Mouse (Mus musculus) cortical plate, adult 2 months (tissue): ENCODE data around the gene Vps37b. TPM values are rescaled to one million over a fixed set of nuclear protein-coding genes. Genes with fewer than 3 reads are reported as not detected.

Experiments
- H3K27ac ChIP-seq: fragments of 200-500 bp; 2 replicates; pipeline ENCODE4 v1.5.1; 2012; ENCODE audit warnings: low read length, control low read depth, inconsistent platforms; ENCODE audit not compliant: insufficient read depth
- H3K4me1 ChIP-seq: fragments of 200-500 bp; 2 replicates; pipeline ENCODE4 v1.6.1; 2011; ENCODE audit warnings: low read length; ENCODE audit not compliant: control insufficient read depth, insufficient read depth
- H3K4me3 ChIP-seq: fragments of 200-500 bp; 2 replicates; pipeline ENCODE4 v1.5.1; 2011; ENCODE audit warnings: mild to moderate bottlenecking, low read length, control low read depth; ENCODE audit not compliant: insufficient read depth
- CTCF ChIP-seq: fragments of 200-500 bp; IDR thresholded peaks from 2 replicates; pipeline ENCODE4 v1.5.1; 2011; ENCODE audit warnings: mild to moderate bottlenecking, control low read depth, low read length; ENCODE audit not compliant: insufficient read depth; ENCODE audit errors: extremely low read depth
- POLR2A ChIP-seq: fragments of 200-500 bp; IDR thresholded peaks from 2 replicates; pipeline ENCODE4 v1.6.1; 2011; ENCODE audit warnings: mild to moderate bottlenecking, low read length, control low read depth; ENCODE audit not compliant: insufficient read depth; ENCODE audit errors: extremely low read depth
- polyA plus RNA-seq: library from polyadenylated mRNA; depleted of rRNA; stranded (reverse); fragments of >200 nt; gene quantifications from 2 replicates; pipeline ENCODE4 v1.2.3, GENCODE M21; 2012

The Vps37b gene
- polyA plus RNA-seq, 1 experiment: 48.4 TPM

DNA sequence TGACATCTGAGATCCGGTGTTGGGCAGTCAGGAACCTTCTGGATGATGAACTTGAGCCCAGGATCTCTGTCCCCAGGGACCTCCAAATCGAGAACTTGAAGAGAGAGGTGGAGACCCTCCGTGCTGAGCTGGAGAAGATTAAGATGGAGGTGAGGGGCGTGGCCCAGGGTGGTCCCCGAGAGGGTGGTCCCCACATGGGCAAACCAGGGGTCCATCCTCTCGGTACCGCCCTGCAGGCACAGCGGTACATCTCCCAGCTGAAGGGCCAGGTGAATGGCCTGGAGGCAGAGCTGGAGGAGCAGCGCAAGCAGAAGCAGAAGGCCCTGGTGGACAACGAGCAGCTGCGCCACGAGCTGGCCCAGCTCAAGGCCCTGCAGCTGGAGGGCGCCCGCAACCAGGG is 35.4 kb downstream of the Vps37b start:
- Histone ChIP-seq H3K27ac (no peak overlapping the region), H3K4me1 (peaks cover 4% of the 10 kb centered on the region), H3K4me3 (no peak overlapping the region)
- TF ChIP-seq POLR2A (no peak), CTCF (no peak)

DNA sequence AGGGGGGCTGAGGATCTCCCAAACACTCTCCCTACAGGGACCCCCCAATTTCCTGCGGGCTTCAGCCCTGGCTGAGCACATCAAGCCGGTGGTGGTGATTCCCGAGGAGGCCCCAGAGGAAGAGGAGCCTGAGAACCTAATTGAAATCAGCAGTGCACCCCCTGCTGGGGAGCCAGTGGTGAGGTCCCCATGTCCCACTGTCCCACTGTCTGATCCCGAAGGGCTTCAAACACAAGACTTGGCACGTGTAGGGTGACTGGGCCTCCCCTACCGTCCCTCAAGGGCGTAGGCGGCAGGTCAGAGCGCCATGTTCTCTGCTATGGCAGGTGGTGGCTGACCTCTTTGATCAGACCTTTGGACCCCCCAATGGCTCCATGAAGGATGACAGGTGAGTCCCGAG is 35.9 kb downstream of the Vps37b start:
- Histone ChIP-seq H3K4me1 (peaks cover 4% of the 10 kb centered on the region), H3K27ac (no peak overlapping the region), H3K4me3 (no peak overlapping the region)
- no peak for TF ChIP-seq POLR2A
- no peak for TF ChIP-seq CTCF

DNA sequence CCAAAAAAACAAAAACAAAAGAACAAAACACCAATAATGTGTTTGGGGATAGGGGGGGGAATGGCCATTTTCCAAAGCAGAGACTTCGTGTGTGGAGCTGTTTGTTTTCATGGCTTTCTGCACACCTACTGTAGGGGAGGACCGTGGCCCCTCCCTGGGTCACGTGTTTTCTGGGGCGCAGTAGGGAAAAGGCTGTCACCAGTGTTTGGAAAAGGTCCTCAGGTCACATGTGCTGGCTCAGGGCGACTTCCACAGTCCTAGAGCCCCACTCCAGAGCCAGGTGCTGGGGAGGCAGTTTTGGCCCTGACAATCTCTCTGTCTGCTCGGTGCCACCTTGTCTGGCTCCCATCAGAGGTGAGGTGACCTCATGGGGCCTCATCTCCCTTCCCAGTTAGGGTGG is 36.7 kb downstream of the Vps37b start:
- Histone ChIP-seq H3K4me3 (no peak overlapping the region), H3K4me1 (peaks cover 4% of the 10 kb centered on the region), H3K27ac (no peak overlapping the region)
- TF ChIP-seq CTCF (no peak), POLR2A (no peak)

DNA sequence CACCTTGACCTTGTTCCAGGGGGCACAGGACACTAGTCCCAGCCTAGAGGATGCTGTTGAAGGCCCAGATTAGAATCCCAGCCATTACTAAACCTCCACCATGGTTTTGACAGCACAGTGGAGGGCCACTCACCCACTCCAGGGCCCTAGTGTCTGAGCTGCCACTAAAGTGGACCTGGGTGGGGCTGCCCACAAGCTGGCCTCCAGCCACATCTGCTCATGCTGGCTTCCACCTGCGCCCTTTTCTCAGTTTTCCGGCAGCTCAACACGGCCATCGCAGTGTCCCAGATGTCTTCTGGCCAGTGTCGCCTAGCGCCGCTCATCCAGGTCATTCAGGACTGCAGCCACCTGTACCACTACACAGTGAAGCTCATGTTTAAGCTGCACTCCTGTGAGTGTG is 37.6 kb downstream of the Vps37b start:
- no peak overlapping the region for H3K27ac ChIP-seq
- H3K4me3 ChIP-seq: no peak overlapping the region
- H3K4me1 ChIP-seq: peaks cover 4% of the 10 kb centered on the region
- no peak for TF ChIP-seq CTCF
- no peak for TF ChIP-seq POLR2A

DNA sequence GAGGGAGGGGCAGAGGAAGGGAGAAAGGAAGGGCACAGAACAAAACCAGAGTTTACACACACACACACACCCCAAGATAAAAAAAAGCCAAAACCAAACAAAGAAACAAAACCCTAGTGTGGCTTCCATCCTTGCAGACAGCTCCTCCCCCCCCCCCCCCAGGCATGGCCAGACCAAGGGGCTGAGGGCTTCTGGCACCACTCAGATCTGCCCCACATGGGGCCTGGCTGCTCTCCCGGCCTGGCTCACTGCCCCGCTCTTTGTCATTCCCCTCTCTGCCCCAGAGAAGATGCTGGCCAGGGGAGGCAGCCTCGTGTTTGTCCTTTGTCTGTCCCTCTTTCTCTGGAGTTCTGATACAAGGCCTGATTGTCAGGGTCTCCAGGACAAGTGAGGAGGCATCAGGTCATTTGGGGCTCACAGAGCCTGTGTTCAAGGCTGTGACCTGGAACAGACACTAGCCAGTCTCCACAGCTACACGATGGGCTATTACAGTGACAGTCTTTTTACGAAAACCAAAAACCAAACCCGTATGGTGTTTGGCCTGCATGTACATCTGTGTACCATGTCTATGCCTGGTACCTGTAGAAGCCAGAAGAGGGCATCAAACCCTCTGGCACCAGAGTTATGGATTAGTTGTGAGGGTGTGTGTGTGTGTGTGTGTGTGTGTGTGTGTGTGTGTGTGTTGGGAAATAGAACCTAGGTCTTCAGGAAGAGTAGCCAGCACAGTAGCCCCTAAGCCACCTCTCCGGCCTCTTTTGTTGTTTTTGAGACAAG is 38.6 kb downstream of the Vps37b start:
- Histone ChIP-seq H3K4me3 (no peak overlapping the region), H3K27ac (no peak overlapping the region), H3K4me1 (peaks cover 4% of the 10 kb centered on the region)
- TF ChIP-seq CTCF (no peak), POLR2A (no peak)

DNA sequence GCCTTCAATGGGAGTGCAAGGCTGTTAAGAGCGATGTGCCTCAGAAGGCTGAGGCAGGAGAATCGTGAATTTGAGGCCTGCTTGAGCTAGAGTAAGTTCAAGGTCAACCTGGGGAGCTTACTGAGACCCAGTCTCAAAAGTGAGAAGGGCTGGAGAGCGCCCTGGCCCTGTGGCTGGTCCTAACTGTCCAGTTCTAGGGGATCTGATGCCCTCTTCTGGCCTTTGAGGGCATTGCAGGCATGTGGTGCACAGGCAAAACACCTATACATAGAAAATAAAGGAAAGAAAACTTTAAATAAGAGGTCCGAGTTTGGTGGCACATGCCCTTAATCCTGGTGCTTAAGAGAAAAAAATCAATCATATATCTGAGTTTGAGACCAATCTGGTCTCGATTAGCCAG is 39.3 kb downstream of the Vps37b start:
- peaks cover 3% of the 10 kb centered on the region for H3K4me1 ChIP-seq
- H3K4me3 ChIP-seq: no peak overlapping the region
- TF ChIP-seq POLR2A (no peak), CTCF (peak; percentile 86)
- H3K27ac ChIP-seq: peak overlapping the region; percentile 6; the same call in 1 of the 2 replicates

DNA sequence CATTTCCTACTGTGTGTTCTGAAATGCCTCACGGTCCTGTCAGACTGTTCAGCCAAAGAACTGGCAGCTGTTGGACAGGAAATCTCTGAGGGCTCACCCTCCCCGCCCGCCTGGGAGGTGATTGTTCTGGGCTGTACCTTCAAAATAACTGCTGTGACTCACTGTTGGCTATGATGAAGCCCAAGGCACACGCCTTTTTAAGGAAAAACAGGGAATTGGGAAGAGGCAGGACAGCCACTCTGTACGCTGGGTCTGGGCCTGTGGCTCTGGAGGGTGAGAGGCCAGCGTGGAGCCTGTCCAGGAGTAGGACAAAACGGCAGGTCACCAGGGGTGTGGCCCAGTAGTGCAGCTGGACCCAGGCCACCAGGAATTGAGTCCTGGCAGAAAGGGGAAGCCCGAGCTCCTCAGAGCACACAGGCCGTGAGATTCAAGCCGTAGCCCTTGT is 39.9 kb downstream of the Vps37b start:
- TF ChIP-seq POLR2A (no peak), CTCF (no peak)
- Histone ChIP-seq H3K4me3 (no peak overlapping the region), H3K4me1 (0 out of 2 replicates have a peak, but pooled peaks cover 2% of the 10 kb centered on the region), H3K27ac (peak overlapping the region; percentile 80; the same call in 1 of the 2 replicates)

DNA sequence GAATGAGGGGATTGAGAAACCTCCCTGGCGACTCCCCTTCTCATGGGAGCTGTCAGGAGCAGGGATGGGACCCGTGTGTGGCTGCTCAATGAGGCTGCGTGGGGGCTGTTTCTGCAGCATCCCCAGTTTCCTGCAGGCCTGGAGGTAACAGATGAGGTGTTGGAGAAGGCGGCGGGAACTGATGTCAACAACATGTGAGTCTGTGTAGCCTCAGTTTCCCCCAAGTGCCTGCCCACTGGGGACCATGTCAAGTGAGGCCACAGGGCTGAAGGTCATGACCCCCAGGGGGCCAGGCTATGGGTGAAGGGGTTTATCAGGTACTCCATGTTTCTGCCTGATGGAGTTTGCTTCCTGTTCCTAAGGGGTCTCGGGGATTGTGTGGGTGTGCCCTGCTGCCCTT is 40.7 kb downstream of the Vps37b start:
- Histone ChIP-seq H3K4me1 (0 out of 2 replicates have a peak, but pooled peaks cover 2% of the 10 kb centered on the region), H3K27ac (no peak overlapping the region), H3K4me3 (no peak overlapping the region)
- TF ChIP-seq CTCF (no peak), POLR2A (no peak)

DNA sequence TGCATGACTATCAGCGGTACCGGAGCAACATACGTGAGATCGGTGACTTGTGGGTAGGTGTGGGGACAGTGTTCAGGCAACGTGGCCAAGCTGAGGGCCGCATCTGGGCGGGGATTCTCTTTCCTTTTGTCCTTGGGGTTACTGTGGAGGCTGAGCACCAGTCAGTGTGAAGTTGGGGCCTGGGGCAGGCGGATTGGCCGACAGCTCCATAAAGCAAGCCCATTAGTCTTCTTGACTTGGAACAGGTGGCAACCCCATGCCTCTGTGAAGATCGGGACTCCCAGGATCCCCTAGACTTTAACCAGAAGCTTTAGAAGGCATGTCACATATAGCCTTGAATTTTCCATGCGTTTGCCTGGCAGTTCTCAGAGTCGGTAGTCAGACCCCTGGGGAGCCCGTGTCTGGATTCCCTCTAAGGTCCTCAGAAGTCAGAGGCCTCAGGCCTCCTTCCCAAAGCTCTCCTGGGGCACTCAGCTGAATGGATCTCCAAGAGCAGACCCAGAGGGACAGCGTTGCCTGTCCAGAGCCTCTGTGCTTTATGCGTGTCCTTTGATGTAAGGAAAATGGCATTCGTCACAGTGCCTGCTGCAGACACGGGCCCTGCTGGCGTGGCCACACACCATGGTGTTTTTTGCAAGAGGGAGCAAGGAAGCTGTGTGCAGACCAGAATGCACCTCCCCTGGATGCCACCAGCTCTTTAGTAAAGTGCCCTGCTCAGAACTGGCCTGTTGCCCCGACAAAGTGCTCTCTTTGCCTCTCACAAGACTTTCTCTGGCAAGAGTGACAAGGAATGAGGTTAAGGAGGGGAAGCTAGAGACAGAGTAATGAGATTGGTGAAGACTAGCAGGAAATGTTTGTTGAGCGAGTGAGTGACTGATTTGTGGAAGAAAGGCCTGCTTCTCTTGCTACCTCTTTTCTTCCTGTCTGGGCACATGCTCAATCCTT is 41.9 kb downstream of the Vps37b start:
- Histone ChIP-seq H3K27ac (no peak overlapping the region), H3K4me1 (peaks cover 2% of the 10 kb centered on the region; the same call in 1 of the 2 replicates), H3K4me3 (no peak overlapping the region)
- TF ChIP-seq CTCF (no peak), POLR2A (no peak)
